Mouse (Mus musculus): ENCODE results near the gene Olfr432. TPM values are rescaled to one million over a fixed set of nuclear protein-coding genes. Genes with fewer than 3 reads are reported as not detected.

The Olfr432 gene
- polyA plus RNA-seq (2012; rRNA removed) = 0.37 TPM in 1 of 2 replicates, not detected in the other

DNA sequence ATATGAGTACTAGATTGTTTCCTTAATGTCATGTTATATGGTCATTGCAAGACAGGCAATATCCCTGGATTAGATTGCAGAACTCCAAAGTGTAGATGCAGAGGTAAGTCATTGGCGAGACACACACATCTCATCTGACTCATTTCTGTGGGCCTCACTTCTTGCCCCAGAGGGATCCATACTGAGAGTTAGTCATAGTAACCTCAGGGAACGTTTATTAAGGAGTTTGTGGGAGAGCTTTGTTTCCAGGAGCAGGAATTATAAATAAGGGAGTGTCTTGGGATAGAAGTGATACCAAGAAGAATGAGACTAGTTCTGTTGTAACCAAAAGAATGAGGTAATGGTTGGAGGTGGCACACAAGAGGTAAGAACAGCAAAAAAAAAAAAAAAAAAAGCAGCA lies at the start of gene Olfr432:
Gene Olfr432, plus strand, starts transcription at position 313 of the 400 bp plus-strand sequence.

DNA sequence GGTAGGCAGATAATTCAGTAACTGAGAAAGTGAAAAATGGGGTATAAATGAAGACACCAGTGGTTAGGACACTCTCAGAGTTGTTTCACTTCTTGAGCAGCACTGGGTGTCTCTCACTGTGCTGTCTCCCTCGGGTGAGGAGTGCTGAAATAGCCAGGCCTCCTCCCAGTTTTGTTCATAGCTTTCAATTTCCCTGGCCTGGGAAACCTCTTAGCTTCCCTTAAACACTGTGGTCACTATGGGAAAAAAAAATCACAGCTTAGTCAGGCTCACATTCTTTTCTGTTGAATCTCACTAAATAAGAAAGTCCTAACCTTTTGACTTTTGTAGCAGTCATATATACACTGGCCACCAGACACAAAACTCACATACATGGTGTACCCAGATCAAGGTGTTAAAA lies 17.3 kb upstream of the Olfr432 start, which contains the start of gene Ifi205:
Gene Ifi205, minus strand, starts transcription at position 113 of the 400 bp plus-strand sequence.

DNA sequence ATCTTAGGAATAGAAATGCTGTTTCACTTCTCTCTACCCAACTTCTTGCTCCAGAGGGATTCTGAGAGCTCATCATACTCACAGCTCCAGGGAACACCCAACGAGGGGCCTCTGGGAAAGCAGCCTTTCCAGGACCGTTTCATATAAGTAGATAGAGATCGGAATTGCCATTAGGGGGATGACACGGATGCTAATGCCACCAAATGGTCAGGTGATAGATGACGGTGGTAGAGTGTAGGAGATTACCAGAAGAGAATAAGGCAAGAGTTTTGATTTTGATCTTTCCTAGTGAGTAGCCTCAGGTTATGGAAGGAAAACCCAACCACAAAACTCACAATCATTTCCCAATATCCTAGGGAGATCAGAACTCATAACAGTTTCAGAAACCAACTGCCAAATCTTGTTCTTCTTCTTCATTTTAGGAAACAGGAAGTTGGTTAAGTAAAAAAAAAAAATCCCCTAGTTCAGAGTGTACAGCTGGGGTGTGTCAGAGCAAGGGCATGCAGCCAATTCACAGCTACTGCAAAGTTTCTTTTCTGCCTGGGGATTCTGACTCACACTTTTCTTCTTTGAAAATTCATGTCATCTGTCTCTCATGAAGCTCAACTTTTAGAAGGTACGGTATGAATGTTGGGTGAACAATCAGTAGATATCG lies 8.4 kb upstream of the Olfr432 start, which contains the start of gene Olfr433:
Gene Olfr433, plus strand, starts transcription at position 183 of the 655 bp plus-strand sequence.

DNA sequence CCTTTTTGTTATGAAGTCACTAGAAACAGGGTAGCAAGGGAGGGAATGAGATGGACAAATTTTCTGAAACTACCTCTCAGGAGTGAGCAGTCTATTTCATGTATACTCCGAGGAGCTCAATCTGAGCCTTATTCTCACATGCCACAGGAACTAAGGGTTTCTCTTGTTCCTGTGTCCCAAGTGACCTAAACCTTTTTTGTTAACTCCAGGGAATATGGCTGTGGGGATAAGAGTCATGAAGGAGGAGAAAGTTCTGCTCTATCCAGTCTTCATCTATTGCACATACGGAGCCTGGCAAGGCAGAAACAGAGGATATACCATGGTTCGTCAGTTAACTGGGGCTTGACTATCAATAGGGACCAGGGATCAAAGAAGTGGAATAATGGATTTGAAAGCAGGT lies 17.3 kb downstream of the Olfr432 start, which contains the start of gene Olfr430:
Gene Olfr430, plus strand, starts transcription at position 301 of the 400 bp plus-strand sequence.

DNA sequence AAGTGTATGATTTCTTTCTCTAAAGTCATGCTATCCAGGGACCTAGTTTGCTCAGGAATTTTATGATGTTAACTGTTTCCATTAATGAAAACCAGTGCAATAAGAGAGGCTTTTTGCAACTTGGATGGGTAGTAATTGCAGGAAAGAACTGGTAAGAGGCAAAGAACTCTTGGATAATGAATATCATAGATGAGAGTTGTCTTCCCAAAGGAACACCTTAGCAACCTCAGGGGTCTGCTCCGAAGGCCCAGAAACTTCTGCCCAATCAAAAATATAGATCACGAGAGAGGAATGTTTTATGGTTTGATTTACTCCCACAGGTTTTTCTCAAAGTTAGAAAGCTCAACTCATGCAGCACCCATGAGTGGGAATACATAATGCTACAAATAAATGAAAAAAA lies 35.0 kb downstream of the Olfr432 start, which contains the start of gene Olfr429:
Gene Olfr429, plus strand, starts transcription at position 301 of the 400 bp plus-strand sequence.

DNA sequence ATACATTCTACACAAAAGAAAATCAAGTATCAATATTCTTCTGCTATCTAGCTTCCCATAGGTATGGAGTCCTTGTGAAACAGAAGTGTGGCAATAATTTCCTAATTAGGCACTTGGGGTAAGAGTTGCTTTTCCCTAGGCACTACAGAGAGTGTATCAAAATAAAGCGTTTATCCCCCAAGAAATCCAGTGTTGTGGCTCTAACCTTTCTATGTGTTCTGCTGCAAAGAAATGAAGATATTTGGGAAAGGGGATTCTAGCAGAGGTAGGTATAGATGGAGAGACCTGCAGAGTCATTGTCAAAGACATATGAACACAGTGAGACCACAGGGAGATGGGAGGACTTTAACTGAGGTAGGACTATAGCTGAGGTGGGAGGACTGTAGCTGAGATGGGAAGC lies 47.6 kb downstream of the Olfr432 start, which contains the start of gene Olfr427:
Gene Olfr427, plus strand, starts transcription at position 301 of the 400 bp plus-strand sequence.

Other genes with a start within 250 kb of the Olfr432 start
- 0.07 TPM in 2 replicates for gene Ifi211, start 136.2 kb upstream of the Olfr432 start, polyA plus RNA-seq (2012; rRNA removed)
- gene Mndal, start 106.7 kb upstream of the Olfr432 start, polyA plus RNA-seq (2012; rRNA removed) = 0.36 and 1.5 TPM in 2 replicates
- gene Ifi203, start 106.5 kb upstream of the Olfr432 start, polyA plus RNA-seq (2012; rRNA removed) = 1.0 and 1.1 TPM in 2 replicates
- 0.14 TPM in 1 of 2 replicates, not detected in the other for gene Ifi202b, start 66.5 kb upstream of the Olfr432 start, polyA plus RNA-seq (2012; rRNA removed)
- gene Ifi205, start 17.4 kb upstream of the Olfr432 start, polyA plus RNA-seq (2012; rRNA removed) = 0.21 and 0.25 TPM in 2 replicates
- 0.07 and 0.15 TPM in 2 replicates for gene Olfr433, start 8.5 kb upstream of the Olfr432 start, polyA plus RNA-seq (2012; rRNA removed)
- not detected in 2 replicates for gene Olfr430, start 17.4 kb downstream of the Olfr432 start, polyA plus RNA-seq (2012; rRNA removed)
- not detected in 2 replicates for gene Olfr429, start 35.1 kb downstream of the Olfr432 start, polyA plus RNA-seq (2012; rRNA removed)
- gene Olfr427, start 47.7 kb downstream of the Olfr432 start, polyA plus RNA-seq (2012; rRNA removed) = not detected in 2 replicates
- not detected in 2 replicates for gene Olfr231, start 72.0 kb downstream of the Olfr432 start, polyA plus RNA-seq (2012; rRNA removed)
- 0.13 TPM in 1 of 2 replicates, not detected in the other for gene Olfr424, start 82.3 kb downstream of the Olfr432 start, polyA plus RNA-seq (2012; rRNA removed)
- gene Olfr420, start 106.4 kb downstream of the Olfr432 start, polyA plus RNA-seq (2012; rRNA removed) = not detected in 2 replicates
- 0.01 TPM in 1 of 2 replicates, not detected in the other for gene Spta1, start 123.6 kb downstream of the Olfr432 start, polyA plus RNA-seq (2012; rRNA removed)
- gene Olfr419, start 202.9 kb downstream of the Olfr432 start, polyA plus RNA-seq (2012; rRNA removed) = not detected in 2 replicates

Measured in colon, adult 2 months (tissue).